Mouse (Mus musculus): Measurements from ENCODE around the gene Pelo.
A peak's percentile ranks its signal among the peaks of the same experiment; 100 is the strongest.

The Pelo gene

DNA sequence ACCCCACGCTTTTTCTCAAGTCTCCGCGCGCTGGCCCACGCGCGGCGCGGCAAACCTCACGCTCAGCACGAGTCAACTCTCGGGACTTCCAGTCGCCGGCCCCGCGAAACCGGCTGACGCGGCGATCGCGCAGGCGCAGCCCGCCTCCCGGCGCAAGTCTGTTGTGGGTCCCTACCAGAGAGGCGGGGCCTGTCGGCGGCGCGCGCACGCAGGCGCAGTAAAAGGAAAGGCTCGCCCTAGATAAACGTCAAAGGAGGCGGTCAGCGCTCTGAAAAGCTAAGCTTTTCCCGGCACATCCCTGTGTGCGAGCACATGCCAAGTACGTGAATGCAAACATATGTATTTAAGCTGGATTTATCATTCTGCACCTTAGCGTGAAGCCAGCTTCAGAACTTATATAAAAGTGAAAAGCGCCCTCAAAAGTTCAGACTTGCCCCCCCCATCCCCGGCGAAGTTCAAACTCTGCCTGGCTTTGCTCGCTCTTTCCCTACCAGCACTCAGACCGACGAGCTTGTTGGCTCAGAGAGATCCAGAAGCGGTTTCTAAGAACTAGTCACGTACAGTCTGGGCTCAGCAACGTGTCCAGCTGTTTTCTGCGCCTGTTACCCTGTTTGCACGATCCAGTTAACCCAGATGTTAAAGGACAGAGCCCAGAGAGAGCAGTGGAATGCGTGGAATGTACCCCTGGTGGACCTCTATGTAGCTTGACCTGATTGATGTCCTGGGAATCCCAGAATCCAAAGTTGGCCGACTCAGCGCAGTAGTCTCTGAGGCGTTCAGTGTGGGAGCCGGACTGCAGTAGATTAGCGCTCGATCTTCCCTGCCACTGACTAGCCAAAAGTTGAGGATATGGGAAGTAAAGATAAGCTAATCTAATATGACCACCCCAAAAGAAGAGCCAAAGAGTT, at the start of gene Pelo:
Gene Pelo (minus strand): TSS at position 118 of the 908 bp plus-strand sequence.
- peak; percentile 90 for DNase-seq (ENCODE audit: extremely low spot score, low spot score)

DNA sequence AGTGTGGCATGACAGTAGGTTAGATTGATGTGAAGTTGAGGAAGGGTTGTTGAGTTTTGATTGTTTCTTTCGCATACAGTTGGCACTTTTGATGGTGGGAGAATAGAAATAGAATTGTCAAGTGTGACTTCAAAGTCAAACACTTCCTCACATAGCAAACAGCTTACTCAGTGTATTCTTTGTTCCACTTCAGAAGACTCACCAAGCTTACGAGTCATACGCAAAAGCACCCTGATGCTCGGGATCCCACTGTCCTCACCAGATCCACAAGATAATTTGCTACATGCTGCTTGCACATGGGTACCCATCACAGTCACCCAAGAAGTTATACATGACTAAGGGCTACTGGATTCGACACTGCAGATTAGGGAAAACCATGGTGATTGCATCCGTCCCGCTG, 48.5 kb upstream of the Pelo start:
- DNase-seq (ENCODE audit: extremely low spot score, low spot score) = no peak

DNA sequence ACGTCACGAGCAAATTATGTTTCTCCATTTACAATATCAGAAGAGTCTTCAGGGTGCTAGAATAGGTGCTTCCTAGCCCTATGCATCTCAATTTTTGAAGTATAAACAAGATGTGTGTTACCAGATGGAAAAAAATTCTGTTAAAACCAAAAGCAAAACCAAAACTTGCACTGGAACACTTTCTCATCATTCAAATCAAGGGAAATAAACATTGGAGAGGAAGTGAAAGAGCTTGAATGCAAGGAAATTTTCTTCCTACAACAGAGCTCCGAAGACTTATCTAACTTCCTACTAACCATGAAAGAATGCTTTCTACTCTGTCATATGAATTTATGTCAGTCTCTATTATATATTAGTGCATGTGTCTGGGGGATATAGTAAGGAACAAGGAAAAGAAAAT, 46.8 kb upstream of the Pelo start:
- DNase-seq (ENCODE audit: extremely low spot score, low spot score) = no peak

DNA sequence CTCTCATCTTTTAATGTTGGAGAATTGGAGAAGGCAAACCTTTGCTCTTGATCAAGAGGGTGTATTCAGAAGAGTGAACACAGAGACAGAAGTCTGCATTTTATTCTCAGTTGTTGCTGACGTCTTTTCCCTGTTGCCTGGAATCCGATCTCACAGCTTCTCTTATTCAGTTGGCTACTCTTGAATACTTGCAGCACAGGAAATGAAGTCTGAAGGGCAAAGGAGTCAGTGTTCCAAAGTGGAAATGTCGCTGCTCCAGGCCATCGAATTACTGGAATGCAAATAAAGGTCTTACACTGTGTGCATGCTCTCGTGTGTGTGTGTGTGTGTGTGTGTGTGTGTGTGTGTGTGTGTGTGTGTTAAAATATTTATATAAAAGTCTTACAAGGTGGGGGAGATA, 42.4 kb upstream of the Pelo start:
- no peak for DNase-seq (ENCODE audit: extremely low spot score, low spot score)

DNA sequence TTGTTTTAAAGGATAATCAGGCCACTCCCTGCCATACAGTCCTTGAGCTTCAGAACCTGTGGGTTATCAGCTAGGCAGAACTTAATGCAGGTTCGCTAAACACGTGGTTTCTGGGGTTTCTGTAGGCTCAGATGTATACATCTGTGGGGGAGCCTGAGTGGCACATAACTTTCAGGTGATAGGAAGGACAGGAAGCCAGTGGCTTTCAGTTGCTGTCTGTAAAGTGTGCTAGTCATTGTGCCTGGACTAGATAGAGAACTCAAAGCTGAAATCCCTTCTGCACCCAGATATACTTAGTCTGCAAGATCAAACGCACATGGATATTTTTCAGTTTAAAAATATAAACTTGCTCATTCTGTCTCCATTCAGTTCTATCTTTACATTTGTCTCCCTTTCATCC, 41.4 kb upstream of the Pelo start:
- no peak for DNase-seq (ENCODE audit: extremely low spot score, low spot score)

DNA sequence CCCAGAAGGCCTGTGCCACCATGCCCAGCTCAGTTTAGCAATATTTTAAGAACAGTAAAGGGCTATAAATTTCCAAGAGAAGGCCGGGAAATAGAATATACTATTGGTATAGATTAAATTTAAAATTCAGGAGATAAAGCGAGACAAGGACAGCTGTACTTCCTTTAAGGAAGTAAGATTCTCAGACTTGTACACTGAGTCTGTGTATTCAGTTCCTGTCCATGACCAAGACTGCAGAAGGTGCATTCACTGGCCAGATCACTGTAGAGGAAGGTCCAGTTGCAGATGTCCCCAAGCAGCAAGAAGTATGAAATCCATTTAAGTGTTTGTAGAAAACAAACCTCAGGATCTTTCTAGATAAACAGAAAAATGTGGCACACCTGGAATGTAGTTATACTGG, 40.0 kb upstream of the Pelo start:
- DNase-seq (ENCODE audit: extremely low spot score, low spot score) = no peak

DNA sequence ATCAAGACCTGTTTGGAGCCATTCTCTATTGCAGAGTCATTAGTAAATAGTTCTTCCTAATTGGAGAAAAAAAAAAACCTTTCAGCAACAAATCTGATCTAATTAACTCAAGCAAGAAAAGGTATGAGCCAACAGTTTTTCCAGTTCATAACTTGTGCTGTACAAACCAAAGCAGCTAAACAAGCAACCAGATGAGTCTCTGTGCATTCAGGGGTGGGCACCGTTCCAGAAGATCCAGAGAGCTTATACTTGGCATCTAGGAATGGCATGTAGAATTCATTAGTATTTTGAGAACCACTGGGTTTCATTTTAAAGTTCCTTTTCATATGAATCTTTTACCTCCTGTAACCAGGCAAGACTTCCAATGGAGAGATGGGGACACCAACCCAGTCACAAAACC, 37.8 kb upstream of the Pelo start:
- no peak for DNase-seq (ENCODE audit: extremely low spot score, low spot score)

DNA sequence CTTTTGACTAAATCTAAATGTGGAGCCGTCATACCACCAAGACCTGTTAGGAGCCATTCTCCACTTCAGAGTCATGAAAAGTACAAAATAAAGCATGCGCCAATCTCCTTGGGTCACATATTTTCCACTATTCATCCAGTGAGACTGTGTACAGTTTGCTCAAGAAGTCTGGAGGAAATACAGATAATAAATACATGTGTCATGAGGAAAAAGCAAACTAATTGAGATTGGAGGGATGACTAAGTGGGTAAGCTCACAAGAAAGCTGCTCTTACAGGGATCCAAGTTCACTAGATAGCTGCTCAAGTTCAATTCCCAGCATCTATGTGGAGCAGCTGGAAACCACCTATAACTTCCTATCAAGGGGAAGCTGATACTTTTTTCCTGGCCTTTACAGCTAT, 36.5 kb upstream of the Pelo start:
- no peak for DNase-seq (ENCODE audit: extremely low spot score, low spot score)

DNA sequence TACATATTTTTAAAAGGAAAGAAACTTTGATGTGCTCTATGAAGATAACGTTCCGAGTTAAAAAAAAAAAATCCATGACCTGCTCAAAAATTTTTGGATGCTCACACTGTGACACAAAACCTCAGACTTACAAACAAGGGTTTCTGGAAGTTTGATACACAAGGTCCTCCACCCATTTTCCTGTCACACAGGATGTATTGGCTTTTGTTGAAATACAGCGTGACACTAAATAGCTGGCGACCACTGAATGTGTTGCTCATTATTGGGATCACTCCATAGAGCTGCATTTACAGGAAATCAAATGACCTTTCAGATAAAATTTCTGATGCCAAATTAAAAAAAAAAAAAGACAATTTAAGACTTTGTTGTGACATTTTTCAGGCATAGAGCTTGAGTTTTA, 35.1 kb upstream of the Pelo start:
- no peak for DNase-seq (ENCODE audit: extremely low spot score, low spot score)

DNA sequence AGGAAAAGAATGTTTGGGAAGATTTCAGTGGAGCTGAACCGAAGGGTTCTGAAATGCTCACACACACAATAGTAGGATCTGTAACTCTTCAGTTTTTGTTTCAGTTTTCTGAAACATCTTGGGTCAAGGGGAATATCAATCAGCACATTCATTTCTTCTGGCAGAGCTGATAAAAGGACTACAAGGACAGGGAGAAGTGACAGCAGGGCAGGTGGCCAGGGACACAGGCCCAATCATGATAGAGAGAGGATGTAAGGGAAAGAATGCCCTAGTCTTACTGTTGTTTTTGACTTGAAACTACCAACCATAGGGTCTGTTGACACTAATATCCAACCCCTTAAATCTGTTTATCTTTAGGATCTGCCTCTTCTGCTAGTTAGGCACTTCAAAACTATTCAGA, 34.5 kb upstream of the Pelo start:
- no peak for DNase-seq (ENCODE audit: extremely low spot score, low spot score)

DNA sequence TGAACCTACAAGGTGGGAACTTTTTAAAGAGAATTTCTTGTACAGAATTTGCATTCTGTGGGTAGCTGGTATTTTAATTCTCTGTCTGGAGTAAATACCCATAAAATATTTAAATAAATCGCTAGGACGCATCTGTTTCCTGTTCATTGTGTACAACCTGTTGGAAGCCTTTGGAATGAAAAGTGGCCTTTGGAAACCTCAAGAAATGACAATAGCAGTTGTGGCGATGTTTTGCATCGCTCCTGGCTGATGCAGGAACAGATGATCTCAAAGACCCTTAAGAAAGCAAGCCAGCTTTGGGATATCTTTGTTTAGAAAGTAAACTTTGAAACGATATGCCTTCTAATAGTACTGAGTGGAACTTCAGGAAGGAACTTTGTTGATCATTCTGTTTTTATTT, 28.8 kb upstream of the Pelo start:
- no peak for DNase-seq (ENCODE audit: extremely low spot score, low spot score)

DNA sequence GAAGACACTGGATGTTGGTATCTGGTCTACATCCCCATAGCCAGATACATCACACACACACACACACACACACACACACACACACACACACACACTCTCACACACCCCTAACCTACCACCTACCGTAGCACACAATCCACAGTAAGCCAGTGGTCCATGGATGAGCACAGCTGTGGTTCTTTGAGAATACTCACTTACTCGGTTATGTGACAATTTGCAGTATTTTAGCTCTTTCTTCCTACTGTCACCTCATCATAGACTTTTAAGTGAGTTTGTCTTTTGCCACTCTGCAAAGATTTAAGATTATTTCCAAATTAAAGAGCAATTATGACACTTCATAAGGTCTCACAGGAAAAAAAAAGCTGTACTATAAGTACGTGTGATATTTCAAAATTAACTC, 28.2 kb upstream of the Pelo start:
- DNase-seq (ENCODE audit: extremely low spot score, low spot score) = no peak

DNA sequence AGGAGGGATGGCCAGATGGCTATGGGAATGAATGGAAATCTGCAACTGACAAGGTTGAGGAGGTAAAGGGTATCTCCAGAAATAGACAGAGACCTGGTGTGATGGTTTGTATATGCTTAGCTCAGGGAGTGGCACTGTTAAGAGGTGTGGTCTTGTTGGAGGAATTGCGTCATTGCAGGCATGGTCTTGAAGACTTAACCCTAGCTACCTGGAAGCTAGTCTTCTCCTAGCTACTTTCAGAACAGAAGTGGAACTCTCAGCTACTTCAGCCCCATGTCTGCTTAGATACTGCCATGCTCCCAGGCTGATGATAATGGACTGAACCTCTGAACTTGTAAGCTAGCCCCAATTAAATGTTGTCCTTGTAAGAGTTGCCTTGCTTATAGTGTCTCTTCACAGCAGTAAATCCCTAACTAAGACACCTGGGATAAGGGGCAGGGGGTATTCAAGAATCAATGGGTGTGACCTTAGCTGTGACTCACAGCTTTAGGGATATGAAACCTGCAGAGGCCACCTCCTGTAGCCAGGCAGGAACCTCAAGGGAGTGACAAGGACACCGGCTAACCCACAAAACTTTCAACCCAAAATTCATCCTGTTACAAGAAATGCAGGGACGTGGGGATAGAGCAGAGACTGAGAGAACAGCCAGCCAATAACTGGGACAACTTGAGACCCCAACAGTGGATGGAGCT, 27.1 kb upstream of the Pelo start:
- DNase-seq (ENCODE audit: extremely low spot score, low spot score) = no peak

DNA sequence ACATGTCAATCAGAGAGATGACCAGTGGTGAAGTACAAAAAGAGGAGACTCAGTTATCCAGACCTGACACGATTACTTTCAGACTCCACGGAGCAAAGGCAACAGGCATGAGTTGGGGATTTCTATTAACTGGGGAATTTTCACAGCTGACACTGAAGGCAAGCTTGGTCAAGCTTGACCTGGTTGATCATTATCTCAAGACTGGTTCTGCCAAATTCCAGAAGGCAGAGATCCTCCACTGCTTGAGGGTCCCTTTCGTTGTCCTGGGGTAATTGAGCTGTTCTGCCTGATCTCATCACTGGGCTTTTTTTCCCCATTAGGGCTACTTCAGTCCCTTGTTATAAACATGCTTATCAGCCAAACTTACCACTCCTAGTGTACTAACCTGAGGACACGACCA, 19.6 kb upstream of the Pelo start:
- no peak for DNase-seq (ENCODE audit: extremely low spot score, low spot score)

DNA sequence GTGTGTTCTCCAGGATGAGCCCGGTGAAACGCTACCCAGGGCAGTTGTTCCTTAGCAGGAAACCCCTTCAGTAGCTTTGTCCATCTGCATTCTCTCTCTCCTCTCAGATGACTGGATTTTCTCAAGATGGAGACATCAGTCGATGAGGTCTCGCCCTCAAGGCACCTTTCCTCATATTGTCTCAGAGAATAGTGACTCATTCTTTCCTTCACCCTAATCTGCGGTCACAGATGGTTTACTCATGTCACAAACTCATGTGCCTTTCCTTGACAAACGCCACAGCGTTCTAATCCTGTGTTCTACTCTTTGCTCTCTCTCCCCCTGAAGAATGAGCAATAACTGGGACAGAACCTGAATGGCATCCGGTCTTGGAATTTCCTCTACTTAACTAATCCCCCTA, 17.4 kb upstream of the Pelo start:
- DNase-seq (ENCODE audit: extremely low spot score, low spot score) = no peak

DNA sequence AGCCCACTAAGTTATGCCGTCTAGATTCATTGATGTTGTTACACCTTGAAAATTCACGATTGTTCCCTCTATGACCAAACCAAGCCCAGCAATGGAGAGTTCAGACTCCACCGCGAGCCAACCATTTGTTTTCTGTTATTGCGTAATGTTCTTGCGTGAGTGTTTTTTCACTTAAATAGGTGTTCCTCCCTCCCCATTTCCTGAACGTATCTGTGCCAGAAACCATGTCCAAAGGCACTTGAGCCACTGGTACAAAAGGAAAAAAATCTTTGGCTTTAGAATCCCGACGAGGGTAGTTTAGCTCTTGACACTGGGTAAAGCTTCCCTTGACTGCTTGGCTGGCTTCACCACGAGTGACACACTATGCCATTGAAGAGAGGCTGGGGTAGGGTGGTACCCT, 16.2 kb upstream of the Pelo start:
- no peak for DNase-seq (ENCODE audit: extremely low spot score, low spot score)

DNA sequence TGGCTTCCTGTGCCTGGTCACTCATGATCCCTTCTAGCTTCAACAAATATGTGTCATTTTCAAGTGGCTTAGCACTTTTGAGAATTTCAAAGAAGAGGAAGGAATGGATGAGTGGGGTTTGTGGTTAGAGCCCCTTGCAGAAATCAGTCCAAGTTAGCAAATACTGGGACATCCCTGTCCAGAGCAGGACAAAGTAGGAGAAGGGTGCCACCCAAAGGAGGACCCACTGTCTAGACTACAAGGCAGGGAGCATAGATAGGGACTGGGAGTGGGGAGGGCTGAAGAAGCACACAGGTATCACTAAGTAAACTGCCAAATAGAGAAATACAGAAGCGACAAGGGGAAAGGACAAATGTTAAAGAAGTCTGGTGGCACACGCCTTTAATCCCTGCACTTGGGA, 12.8 kb upstream of the Pelo start:
- no peak for DNase-seq (ENCODE audit: extremely low spot score, low spot score)

DNA sequence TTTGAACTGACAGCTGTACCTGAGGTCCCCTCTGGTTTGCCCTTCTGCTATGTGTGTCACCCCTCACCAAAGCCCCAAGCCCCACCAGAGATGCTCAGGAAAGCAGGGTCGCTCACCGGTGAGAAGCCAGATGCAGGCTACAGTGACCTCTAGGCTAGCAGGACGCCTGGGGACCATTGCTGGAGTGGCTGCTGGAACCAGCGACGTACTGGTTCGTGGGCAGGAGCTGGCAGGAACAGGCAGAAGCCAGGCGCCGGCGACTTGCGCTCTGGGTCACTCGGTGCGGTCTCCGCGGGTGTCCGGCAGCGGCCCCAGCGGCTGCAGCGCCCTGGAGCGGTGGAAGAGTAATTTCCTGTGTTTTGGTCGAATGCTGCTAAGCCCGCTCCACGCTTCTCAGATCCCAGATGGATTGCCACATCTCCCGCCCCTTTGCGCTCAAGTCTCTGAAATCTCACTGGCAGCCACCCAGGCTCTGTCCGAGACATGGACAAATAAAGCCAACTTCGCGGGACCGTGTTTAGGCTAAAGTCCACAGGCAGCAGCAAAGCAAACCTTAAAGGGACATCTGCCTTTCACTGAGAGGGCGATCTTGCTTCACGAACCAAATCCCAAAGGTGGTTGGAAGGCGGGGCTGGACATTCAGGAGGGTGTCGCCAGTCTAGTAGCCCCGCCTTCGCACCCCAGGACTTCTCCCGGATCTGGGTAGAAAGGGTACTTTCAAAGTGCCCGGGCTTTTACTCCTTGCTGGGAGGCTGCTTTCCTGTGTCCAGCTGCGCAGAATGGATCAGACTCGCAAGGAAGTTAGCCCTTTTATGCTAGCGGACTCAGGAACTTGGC, 11.6 kb upstream of the Pelo start, which contains the start of the genes Gm49395 and Itga1:
Gene Gm49395 (minus strand): TSS at position 567 of the 837 bp plus-strand sequence.
Gene Itga1 (minus strand): TSS at position 610 of the 837 bp plus-strand sequence.
- peak; percentile 73 for DNase-seq (ENCODE audit: extremely low spot score, low spot score)

DNA sequence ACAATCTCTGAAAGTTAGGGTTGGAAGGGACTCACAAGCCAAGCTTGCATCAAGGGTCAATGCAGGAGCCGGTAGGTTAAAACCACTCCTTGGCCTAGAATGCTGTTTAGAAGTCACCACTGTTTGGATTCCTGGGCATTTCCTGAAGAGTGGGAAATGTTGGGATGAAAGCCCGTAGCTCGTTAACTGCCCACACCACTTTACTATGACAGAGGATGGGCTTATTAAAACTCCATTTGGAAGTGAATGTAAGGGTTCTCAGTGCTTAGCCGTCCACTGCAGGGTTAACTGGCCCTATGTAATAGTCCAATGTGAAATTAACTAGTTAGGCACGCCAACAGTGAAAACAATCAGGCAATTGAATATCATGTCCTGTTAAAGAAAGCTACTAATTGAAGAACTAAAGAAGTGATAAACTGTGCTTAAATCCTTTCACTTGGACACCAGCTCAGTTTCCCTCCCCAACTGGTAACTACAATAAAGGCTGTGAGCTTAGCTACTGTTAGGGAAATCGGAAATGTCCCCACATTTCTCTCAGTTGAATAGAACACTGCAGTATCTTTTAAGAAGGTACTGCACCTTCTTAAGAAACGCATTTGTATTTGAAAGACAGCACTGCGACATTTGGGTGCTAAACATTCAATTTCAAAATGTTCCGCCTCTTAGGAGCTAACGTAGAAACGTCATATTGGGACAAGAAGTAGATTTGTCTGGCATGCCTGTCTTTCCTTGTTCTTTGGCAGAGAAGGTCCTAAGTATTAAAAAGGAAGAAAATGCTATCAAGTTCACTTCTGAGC, 10.6 kb upstream of the Pelo start:
- no peak for DNase-seq (ENCODE audit: extremely low spot score, low spot score)

DNA sequence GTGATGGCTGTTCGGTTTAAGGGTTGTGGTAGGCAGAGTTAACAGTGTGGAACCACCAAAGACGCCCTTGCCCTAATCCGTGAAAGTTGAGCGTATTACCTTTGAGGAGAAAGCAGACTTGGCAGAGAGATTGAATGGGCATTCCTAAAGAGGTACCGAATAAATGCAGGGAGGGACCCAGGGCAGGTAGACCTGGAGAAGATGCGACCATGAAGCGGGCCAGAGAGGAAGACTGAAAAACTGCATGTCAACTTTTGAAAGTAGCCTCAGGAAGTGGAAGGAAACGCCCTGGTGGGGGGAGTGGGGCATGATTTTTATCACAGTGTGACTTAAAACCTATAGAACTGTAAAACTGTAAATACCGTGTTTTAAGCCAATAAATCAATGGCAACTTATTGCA, 9.4 kb upstream of the Pelo start:
- DNase-seq (ENCODE audit: extremely low spot score, low spot score) = no peak

DNA sequence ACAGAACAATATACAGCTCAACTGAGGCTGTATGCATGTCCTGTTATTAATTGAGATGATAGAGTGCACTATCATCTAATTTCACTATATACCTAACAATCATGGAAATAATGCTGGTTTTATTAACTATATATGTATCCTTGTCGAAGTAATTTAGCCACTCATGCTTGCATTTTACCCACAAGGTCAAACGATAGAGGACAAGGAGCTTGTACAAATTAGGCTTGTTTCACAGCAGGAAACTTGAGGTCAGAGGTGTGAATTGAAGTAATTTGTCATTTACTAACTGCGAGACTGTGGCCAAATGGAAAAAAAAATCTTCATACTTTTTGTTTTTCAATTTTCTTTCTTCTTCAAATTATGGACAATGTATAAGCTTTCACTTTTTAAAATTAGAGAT, 8.2 kb upstream of the Pelo start:
- DNase-seq (ENCODE audit: extremely low spot score, low spot score) = no peak

Measured in neural tube, embryonic 10.5 days (tissue).